Mouse (Mus musculus) testis, postnatal 10 days (tissue): Measurements from ENCODE around the gene Ms4a4c.
"Not testable (repeated sequence)": the region's sequence is repeated elsewhere in the genome, so short reads cannot be mapped to it uniquely, and the experiment has no call there.

Source experiments
- DNase-seq: peaks from one replicate; pipeline ENCODE4 v3.0.0; 2021; ENCODE audit warnings: low spot score

The Ms4a4c gene

GRCm38 (mm10) chr19:11464795-11465194 lies 60.2 kb downstream of the Ms4a4c start:
- DNase-seq, result not testable (repeated sequence)

GRCm38 (mm10) chr19:11466471-11466870 lies 61.9 kb downstream of the Ms4a4c start:
- no peak for DNase-seq

- DNase-seq, result not testable (repeated sequence)
Observed at GRCm38 (mm10) chr19:11468361-11468760, 63.8 kb downstream of the Ms4a4c start.

GRCm38 (mm10) chr19:11469215-11469614 lies 64.6 kb downstream of the Ms4a4c start, which contains the start of gene Ms4a6c:
Gene Ms4a6c (plus strand): TSS chr19:11469366.
- not testable (repeated sequence) for DNase-seq
